Mouse (Mus musculus) neutrophil, adult 5-6 weeks (primary cell): ENCODE data around the gene Eloa. TPM values are rescaled to one million over a fixed set of nuclear protein-coding genes. Genes with fewer than 3 reads are reported as not detected.
"Not testable (repeated sequence)": the region's sequence is repeated elsewhere in the genome, so short reads cannot be mapped to it uniquely, and the experiment has no call there.

Experiments used
- ATAC-seq: fragments of 151-379, 151-347 bp; 2 replicates; pipeline ENCODE4 v1.8.0; 2017; ENCODE audit warnings: mild to moderate bottlenecking, moderate TSS enrichment; ENCODE audit not compliant: insufficient number of reproducible peaks, poor library complexity, low FRiP score, severe bottlenecking; ENCODE audit errors: extremely low read depth
- total RNA-seq: library from RNA; stranded (forward); fragments of 200-1000 nt; gene quantifications from 2 replicates; pipeline ENCODE4 v1.2.3, GENCODE M21; 2017

Eloa gene
- total RNA-seq, 1 experiment from 2014 or later = 78.9 TPM

DNA sequence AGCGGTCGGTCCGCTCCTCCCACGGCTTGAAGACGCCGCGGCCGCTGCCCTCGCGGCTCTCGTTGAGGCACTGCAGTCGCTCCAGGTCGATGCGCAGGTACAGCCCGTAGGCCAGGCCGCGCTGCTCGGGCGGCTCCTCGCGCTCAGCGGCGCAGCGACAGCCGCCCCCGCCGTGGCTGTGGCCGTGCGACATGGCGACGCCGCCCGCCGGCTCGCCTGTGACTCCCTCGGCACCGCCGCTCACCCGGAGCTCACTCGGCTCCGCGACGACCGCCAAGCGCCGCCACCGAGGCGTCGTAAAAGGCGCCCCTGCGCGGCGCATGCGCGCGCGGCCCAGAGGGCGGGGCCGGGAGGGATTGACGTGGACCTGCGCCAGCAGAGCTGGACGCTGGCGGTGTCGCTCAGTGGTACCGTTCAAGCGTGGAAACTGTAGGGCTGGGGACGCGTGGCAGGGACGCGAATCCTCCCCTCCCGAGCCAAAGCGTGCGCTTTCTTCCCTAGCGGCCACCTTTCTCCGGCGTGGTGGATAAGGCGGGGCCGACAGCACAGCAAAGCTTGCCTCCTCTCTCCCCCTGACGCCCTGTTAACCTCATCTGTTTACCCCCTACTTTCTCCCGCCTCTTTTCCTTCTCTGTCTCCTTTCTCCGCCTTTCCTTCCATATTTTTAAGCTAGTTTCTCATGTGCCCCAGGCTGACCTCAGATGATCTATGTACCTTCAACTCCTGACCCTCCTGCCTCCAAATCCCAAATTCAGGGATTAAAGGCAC, 34.4 kb downstream of the Eloa start, which contains the start of gene Pithd1:
Gene Pithd1 (minus strand): TSS at position 322 of the 768 bp plus-strand sequence.
- peak; percentile 79 for ATAC-seq

DNA sequence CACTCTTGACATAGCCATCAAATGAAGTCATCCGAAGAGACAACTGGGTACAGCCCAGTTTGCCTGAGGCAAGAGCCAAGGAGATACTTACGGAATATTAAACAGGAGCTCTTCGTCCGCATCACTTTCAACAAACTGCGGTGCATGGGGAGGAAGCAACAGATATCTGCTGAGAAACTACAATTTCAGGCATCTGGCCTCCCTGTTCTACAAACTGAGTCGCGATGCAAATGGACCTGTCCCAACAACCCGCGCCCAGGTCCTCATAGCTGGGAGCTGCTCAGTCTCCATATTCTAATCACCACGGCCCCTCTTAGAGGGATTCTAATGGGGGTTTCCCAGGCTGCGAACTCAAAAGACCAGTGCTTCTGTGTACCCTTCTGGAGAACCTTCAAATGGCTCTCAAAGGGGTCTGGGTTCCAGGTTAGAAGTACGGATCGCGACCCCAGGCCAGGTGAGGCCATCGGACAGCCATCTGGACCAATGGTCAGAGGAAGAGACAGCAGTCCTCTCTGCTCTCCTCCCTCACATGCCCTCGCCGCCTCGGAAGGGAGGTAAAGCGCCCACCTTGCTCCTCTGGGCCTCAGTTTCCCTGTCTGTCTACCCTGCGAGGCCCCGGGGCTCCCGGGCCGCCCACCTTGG, 35.1 kb downstream of the Eloa start:
- no peak for ATAC-seq

DNA sequence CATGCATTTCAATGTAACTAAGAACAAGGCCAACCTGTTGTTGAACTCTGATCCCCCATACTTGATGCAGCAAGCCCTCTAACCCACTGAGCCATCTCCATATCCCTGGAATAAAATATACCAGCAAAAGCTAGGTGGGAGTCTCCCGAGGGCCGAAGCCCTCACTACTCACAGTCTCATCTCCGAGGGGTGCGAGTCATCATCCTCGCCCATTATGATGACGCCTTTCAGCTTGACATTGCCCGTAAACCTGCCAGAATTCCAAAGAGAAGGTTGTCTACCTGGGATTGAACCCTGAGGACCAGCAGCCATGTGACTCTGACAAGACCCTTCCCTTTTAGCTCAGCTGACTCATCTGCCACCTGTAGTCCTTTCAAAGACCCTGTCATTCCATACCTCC, 35.8 kb downstream of the Eloa start:
- no peak for ATAC-seq

DNA sequence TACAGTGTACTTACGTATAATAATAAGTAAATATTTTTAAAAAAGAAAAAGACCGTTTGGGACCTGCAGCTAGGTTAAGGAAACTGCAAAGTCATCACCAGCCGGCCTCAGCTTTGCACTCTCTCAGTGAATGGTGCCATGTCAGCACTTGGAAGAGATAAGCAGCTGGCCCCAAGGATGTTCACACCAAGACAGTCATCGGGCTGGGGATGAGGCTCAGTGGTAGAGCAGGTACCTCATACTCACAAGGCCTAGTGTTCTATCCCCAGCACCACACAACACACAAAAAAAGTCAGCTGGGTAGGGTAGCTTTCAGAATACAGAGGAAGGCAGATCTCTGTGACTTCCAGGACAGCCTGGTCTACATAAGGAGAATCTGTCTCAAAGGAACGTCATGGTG, 36.4 kb downstream of the Eloa start:
- no peak for ATAC-seq

DNA sequence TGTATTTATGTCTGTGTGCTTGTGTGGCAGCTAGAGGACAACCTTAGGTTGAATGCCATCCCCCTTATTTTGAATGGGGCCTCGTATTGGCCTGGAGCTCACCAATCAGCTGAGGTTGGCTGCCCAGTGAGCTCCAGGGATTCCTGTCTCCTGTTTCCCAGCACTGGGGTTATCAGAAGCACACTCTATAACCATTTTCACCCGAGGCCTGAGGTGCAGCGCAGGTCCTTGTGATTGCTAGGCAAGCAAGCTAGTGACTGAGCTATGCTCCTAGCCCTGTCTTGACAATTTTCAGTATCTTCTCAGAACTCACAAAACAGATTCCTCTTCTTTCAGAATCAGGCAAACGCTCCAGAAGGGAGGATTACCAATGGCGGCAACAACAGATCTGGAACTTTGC, 37.0 kb downstream of the Eloa start:
- no peak for ATAC-seq

DNA sequence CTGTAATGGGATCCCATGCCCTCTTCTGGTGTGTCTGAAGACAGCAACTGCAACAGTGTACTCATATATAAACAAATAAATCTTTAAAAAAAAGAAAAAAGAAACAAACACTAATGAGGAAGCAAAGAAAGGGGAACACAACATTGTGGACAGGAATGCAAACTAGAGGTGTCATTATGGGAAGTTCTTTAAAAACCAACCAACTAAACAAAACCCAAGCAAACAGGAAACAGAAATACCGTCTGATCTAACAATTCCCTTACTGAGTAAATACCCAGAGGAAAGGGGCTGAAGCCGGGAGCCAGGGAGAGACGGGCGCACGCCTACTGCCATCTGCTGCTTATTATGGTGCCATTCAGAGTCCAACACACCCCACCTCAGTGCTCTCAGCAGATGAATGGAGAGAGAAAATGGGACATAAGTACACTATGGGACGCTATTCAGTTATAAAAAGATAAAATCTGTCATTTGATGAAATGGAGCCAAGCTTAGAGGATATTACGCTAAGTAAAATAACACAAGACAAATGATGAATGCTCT, 40.0 kb downstream of the Eloa start:
- ATAC-seq = 0 out of 2 replicates have a peak, but pooled peaks have one; percentile 39

DNA sequence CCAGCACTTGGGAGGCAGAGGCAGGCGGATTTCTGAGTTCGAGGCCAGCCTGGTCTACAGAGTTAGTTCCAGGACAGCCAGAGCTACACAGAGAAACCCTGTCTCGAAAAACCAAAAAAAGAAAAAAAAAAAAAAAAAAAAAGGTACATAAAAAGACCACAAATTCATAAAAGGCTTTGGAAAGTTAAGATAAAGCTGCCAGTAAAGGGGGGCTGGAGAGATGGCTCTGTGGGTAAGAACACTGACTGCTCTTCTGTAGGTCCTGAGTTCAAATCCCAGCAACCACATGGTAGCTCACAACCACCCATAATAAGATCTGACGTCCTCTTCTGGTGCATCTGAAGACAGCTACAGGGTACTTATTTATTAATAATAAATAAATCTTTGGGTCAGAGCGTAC, 41.3 kb downstream of the Eloa start:
- not testable (repeated sequence) for ATAC-seq

DNA sequence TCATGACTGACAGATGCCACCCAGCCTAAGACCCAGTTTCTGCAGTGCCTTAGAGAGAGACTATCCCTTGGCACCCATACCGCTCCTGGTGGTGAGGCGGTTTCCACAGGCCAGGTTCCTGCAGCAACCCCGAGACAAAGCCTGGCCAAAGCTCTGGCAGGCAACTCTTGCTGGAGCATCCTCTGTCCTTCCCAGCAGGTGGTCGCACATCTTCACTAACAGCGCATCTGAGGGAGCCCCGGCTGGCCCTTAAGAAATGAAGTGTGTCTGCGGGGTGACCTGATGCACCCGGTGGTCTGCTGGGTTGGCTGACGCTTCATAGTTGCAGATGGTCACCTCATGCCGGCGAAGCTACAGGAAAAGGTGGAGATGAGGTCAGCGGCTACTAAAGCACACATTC, 45.4 kb downstream of the Eloa start:
- no peak for ATAC-seq

DNA sequence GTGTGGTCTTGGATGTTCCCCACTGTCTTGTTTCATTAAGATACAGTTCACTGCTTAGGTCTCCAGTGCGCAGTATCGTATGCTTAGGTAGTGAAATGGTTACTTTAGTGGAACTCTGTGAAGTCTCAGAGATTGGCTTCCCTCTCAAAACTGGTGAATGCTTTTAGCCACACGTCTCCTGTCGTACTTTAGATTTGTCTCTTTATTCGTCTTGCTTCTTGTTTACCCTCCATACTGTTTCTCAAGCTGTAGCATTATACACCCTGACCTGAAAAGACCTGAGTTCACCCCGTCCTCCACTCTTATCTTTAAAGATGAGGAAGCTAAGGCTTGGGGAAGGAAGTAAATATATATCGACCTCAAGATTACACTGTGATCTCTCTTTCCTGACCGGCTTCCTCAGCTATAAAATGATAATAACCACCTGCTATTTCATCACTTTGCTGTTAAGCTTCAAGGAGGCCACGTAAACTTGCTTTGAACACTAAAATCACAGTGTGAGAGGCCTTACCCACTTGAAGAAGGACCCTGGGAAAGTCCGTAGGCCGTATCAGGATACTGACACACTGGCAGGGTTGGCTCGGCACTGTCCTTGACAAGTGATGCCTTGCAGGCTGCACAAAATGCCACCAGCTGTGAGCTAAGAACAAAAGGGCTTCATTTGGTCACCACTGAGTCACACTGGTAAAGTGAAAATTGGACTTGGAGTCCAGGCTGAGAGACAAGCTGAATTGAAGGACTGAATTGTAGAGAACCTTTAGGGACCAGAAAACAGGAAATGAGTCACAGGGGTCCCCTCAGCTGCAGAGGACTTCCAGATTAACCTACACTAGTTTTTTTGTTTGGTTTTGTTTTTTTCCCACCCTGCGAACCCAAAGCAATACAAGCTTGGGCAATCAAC, 48.4 kb downstream of the Eloa start:
- ATAC-seq = no peak; the same call in 1 of the 2 replicates

DNA sequence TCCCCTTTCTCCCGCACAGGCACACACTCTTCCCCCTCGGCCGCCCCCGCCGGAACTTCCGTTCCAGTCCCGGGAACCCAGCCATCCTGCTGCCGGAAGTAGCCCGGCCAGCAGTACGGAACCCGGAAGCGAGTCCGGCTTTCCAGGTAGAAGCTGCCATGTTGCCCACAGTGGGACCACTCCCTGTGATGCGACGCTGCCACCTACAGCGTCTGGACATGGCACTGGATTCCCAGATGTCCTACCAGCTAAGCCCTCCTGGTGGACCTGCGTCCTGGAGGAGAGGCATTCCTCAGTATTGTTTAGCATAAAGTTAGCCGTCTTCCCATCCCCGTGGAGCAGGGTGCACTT, 49.0 kb downstream of the Eloa start, which contains the start of gene Lypla2:
Gene Lypla2 (minus strand): TSS at position 71 of the 351 bp plus-strand sequence.
- peak; percentile 63 for ATAC-seq

DNA sequence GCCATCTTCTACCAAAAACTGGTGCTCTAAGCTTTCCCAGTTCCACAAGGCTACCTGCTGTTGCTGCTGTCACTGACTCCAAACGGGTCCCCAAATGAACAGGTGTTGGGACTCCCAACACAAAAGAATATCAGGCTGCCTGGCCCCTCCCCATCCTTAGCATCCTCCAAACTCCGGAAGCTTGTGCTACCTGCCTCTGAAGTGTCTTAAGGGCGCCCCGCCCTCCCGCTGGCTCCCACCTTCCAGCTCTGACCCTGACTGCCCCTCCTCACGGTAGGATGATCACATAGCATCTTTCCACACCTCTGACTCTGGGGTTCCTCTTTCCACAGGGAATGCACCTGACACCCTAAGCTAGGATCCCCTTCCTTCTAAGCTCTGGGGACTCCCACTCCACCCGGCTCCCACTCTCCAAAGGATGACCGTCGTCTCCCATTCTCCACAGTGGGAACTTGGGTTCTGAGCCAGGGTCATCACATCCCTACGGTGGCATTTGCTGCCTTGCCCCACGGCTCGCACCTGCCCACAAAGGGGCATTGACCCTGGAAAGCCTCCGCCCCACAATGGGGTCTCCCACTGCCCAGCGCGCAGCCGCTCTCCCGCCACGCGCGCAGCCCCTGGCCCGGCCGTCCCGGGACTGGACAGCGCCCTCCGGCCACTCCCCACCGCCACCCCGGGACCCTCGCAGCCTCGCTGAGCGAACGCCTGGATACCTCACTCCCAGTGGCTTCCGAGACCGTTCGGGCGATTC, 49.6 kb downstream of the Eloa start:
- ATAC-seq = peak; percentile 21; the same call in 1 of the 2 replicates

DNA sequence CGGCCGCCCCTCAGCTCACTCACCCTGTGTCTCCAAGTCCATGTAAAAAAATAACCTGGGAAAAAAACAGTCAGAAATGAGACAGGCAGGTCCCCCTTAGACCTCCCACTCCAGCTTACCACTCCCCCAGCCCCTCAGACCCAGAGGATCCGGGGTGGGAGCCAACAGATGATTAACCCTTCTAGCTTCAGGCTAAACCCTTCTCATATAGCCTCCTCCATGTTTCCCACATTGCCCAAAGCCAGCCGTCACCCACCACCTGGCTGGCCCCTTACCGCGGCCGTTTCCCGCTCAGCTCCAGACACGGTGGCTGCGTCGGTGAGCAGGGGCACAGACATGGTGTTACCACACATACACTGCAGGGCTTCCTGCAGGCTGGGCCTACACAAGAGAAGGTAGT, 51.0 kb downstream of the Eloa start:
- ATAC-seq = no peak

DNA sequence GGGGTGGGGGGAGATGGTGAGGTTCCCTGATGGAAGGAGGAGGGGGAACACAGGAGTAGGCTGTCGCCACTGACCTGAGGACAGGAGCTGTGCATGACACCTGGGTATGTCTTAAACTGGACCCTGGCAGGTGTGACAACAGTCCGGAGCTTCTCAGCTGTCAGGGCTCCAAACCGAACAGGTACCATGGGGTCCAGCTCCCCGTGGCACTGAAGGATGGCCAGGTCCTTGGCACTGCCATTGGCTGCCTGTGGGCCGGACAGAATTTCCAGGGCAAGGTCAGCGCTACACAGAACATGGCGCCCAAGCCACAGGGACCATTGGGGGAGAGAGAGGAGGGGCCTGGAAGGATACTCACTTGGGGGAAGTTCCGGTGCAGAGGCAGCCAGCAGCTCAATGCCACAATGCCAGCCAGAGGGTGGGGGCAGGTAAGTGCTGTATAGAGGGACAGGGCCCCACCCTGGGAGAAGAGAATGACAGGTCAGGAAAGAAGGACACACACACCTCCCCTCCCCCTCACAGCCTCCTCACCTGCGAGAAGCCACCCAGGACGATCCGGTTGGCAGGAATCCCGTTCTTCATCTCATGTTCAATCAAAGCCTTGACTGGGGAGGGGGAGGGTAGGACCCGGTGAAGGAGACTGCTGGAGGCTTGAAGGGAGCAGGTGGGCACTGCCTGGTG, 52.4 kb downstream of the Eloa start:
- ATAC-seq = no peak

DNA sequence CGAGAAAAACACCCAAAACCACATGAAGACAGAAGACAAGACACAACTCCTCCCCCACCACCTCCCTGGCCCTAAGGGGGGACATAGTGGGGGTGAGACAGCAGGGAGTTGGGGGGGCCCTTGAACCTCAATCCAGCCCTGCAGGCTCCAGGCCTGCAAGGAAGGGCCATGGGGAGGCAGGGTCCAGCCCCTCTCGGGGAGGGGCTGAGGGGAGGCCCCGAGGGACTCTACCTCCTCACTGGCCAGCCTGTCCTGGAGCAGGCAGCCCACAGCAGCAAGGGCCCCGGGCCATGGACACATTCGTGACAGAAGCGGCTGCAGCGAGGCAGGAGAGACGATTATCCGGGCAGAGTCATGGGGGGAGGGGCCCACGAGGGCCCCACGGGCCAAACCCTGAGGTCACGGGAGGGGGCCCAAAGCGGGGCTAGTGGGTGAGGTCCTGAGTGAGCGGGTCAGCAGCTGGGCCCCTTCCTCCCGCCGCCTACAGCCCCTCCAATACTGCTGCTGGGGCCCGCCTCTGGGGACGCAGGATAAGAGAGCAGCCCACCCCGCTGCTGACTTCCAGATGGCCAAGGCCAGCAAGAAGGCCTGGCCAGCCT, 53.2 kb downstream of the Eloa start:
- no peak for ATAC-seq

DNA sequence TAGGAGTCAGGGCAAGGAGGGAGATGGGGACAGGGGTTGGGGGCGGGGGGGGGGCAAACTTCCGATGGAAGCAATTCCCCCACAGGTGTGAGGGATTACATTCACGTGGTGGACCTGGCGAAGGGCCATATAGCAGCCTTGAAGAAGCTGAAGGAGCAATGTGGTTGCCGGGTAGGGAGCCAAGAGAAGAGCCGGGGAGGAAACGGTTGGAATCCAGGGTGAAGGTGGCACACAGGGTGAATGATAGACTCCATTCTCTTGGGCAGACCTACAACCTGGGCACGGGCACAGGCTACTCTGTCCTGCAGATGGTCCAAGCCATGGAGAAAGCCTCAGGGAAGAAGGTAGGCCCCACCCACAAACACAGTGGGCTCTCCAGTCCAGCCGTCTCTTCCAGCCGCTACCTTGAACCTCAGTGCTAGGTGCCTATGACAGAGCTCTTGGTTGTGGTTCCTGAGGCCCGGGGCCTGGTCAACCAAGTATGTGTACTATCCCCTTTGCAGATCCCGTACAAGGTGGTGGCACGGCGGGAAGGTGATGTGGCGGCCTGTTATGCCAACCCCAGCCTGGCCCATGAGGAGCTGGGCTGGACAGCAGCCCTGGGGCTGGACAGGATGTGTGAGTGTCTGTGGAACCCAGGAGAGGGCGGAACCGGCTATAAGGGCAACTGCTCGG, 54.3 kb downstream of the Eloa start:
- no peak for ATAC-seq

DNA sequence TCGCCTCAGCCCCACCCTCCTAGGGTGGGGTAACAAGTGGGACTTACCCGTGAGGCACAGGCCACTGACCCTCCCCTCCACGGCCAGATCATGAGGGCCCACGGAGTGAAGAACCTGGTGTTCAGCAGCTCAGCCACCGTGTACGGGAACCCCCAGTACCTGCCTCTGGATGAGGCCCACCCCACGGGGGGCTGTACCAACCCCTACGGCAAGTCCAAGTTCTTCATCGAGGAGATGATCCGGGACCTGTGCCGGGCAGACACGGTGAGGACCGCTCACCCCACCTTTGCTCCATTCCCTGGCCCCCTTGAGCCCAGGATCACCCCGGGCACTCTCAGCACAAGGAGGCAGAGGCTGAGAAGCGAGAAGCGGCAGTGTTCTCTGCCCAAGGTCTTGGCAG, 55.3 kb downstream of the Eloa start:
- no peak for ATAC-seq

DNA sequence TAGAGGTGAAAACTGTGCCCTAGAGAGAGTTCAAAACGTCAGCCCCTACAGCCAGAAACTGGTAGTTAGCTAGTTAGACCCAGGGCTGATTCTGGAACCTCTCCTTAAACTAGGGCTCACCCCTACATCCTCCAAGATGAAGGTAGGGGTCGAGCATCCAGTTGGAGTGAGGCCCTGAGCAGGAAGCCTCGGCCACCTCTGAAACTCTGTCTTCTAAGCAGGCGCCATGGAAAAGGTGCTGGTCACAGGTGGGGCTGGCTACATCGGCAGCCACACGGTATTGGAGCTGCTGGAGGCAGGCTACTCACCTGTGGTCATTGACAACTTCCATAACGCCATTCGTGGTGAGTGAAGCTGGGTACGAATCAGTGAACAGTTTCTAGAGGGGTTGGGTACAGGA, 56.5 kb downstream of the Eloa start:
- ATAC-seq = no peak
